Mouse (Mus musculus) lung, postnatal 0 days (tissue): ENCODE results near the gene Gm11487.
"Not testable (repeated sequence)": the region's sequence is repeated elsewhere in the genome, so short reads cannot be mapped to it uniquely, and the experiment has no call there.

Experiments used
- CTCF ChIP-seq: IDR thresholded peaks from 2 replicates; pipeline ENCODE4 v1.5.1; 2016; ENCODE audit warnings: antibody characterized with exemption, mild to moderate bottlenecking
- EP300 ChIP-seq: IDR thresholded peaks from 2 replicates; pipeline ENCODE4 v1.6.1; 2016; ENCODE audit warnings: antibody characterized with exemption, mild to moderate bottlenecking, control low read depth

DNA sequence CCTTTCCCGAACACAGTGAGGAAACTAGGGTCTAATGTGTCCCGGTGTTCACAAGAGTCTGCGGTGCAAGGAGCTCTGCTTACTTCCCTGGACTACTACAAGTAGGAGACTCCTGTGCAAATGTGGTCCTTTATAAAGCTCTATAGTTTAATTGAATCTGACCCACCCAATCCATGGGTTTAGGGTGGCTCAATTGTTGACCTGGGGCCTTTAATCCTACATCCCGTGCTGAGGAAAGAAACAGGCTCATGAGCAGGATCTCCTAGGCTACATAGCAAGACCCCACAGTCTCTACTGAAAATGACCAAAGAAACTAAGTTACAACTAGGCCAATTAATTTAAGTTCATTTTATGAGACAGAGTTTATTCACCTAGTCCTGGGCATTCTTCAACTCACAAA lies at the start of gene Gm11487:
- TF ChIP-seq CTCF, EP300: not testable (repeated sequence)
